19 mouse cellular contexts compared by ENCODE assay signal in the genomic region with DNA sequence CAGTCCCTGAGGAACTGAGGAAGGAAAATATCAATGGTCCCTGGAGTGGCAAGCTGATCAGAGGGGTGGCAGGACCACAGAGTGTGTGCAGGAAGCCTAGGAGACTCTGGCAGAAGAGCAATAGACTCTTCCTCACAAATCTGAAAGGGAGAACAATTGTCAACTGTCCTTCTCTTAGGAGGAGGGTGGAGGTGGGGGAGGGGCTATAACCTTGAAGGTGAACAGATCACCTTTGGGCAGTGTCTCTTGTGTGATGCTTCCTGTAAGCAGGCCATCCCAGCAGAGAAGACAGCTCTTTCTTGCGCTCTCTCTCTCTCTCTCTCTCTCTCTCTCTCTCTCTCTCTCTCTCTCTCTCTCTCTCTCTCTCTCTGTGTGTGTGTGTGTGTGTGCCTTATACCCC. TPM values are rescaled to one million over a fixed set of nuclear protein-coding genes. Genes with fewer than 3 reads are reported as not detected.
DNase-seq lines count a peak whose midpoint lies in the region; ATAC-seq and TF ChIP-seq lines count a peak whose summit lies in the region.
"Had no signal": no experiment of that assay in that cellular context is flagged by ENCODE, and none has a peak within 500 bp of the region (broad histone marks: within the 10 kb centered on the region; RNA-seq: fewer than 3 reads in every experiment).

No protein-coding gene starts in this region.

- no peak for DNase-seq in cerebellum, adult 2 months
- DNase-seq in cerebellum, adult 9-10 months = no peak
- DNase-seq in hindbrain, embryonic 10.5 days (ENCODE audit: low spot score) = no peak
- DNase-seq in midbrain, postnatal 0 days (ENCODE audit: low spot score) = no peak
- no peak for DNase-seq in midbrain, embryonic 10.5 days (ENCODE audit: low spot score)
- DNase-seq in heart, embryonic 10.5 days (ENCODE audit: low spot score) = no peak
- no peak for DNase-seq in cerebellum, adult 11-12 months
- DNase-seq: adrenal gland, adult 2 months; cerebellum, postnatal 36 days; heart, postnatal 4 days; kidney, adult 11 months; kidney, postnatal 10 days; lung, postnatal 14 days; right cerebral cortex, adult 18-20 months had no signal

- H3K4me2 ChIP-seq in hindbrain, embryonic 15.5 days = no peak overlapping the region
- no peak overlapping the region for H3K4me2 ChIP-seq in midbrain, postnatal 0 days (ENCODE audit: low read depth, low read length, poor library complexity, severe bottlenecking)

- H3K36me3 ChIP-seq in hindbrain, embryonic 15.5 days = no peaks in the 10 kb centered on the region
- H3K36me3 ChIP-seq in hindbrain, embryonic 10.5 days = no peaks in the 10 kb centered on the region
- H3K36me3 ChIP-seq in midbrain, postnatal 0 days (ENCODE audit: insufficient read depth, low read length) = no peaks in the 10 kb centered on the region
- H3K36me3 ChIP-seq in midbrain, embryonic 10.5 days = no peaks in the 10 kb centered on the region
- no peaks in the 10 kb centered on the region for H3K36me3 ChIP-seq in heart, embryonic 10.5 days

- peak overlapping the region; percentile 14 for H3K27ac ChIP-seq in cerebellum, adult 2 months (ENCODE audit: insufficient read depth, low read length)
- peak overlapping the region; percentile 83 for H3K27ac ChIP-seq in hindbrain, embryonic 15.5 days (replicated peaks)
- H3K27ac ChIP-seq in hindbrain, embryonic 10.5 days = no peak overlapping the region
- H3K27ac ChIP-seq in midbrain, postnatal 0 days (ENCODE audit: low read depth, low read length) = no peak overlapping the region
- no peak overlapping the region for H3K27ac ChIP-seq in midbrain, embryonic 10.5 days (replicated peaks)
- no peak overlapping the region for H3K27ac ChIP-seq in heart, embryonic 10.5 days

- H3K9ac ChIP-seq in hindbrain, embryonic 15.5 days = no peak overlapping the region
- H3K9ac ChIP-seq in midbrain, postnatal 0 days (replicated peaks; ENCODE audit: low read length, poor library complexity, severe bottlenecking) = 0 out of 2 replicates have a peak overlapping the region, but pooled peaks have one; percentile 13

- no peak overlapping the region for H3K4me3 ChIP-seq in cerebellum, adult 2 months (replicated peaks; ENCODE audit: insufficient read depth, low read depth, low read length)
- H3K4me3 ChIP-seq in hindbrain, embryonic 15.5 days = no peak overlapping the region
- H3K4me3 ChIP-seq in hindbrain, embryonic 10.5 days = no peak overlapping the region
- no peak overlapping the region for H3K4me3 ChIP-seq in midbrain, postnatal 0 days (ENCODE audit: low read depth, low read length)
- no peak overlapping the region for H3K4me3 ChIP-seq in midbrain, embryonic 10.5 days
- no peak overlapping the region for H3K4me3 ChIP-seq in heart, embryonic 10.5 days
- H3K4me3 ChIP-seq: limb, embryonic 13.5 days; megakaryocyte, embryonic 14.5 days had no signal

- no peaks in the 10 kb centered on the region for H3K27me3 ChIP-seq in cerebellum, adult 2 months (ENCODE audit: control insufficient read depth, insufficient read depth, low read length)
- peaks cover 56% of the 10 kb centered on the region for H3K27me3 ChIP-seq in hindbrain, embryonic 15.5 days
- H3K27me3 ChIP-seq in hindbrain, embryonic 10.5 days (ENCODE audit: insufficient read depth, poor library complexity, severe bottlenecking) = peaks cover 100% of the 10 kb centered on the region
- H3K27me3 ChIP-seq in midbrain, postnatal 0 days (ENCODE audit: insufficient read depth, low read length) = peaks cover 49% of the 10 kb centered on the region
- H3K27me3 ChIP-seq in midbrain, embryonic 10.5 days (ENCODE audit: low read depth, poor library complexity, severe bottlenecking) = peaks cover 100% of the 10 kb centered on the region
- H3K27me3 ChIP-seq in heart, embryonic 10.5 days (ENCODE audit: insufficient read depth, poor library complexity, severe bottlenecking) = peaks cover 100% of the 10 kb centered on the region

- no peak for TF ChIP-seq CTCF in cerebellum, adult 2 months (IDR thresholded peaks at IDR 0.05; ENCODE audit: borderline replicate concordance, insufficient read depth, low read depth, low read length)
- no peak for TF ChIP-seq CTCF in midbrain, postnatal 0 days (IDR thresholded peaks at IDR 0.05)

- H3K4me1 ChIP-seq in cerebellum, adult 2 months (ENCODE audit: control insufficient read depth, insufficient read depth, low read length) = peaks cover 46% of the 10 kb centered on the region
- peaks cover 59% of the 10 kb centered on the region for H3K4me1 ChIP-seq in hindbrain, embryonic 15.5 days (replicated peaks)
- peaks cover 21% of the 10 kb centered on the region for H3K4me1 ChIP-seq in hindbrain, embryonic 10.5 days (replicated peaks)
- 0 out of 2 replicates have a peak, but pooled peaks cover 5% of the 10 kb centered on the region for H3K4me1 ChIP-seq in midbrain, postnatal 0 days (ENCODE audit: insufficient read depth, low read length)
- H3K4me1 ChIP-seq in midbrain, embryonic 10.5 days = peaks cover 28% of the 10 kb centered on the region
- H3K4me1 ChIP-seq in heart, embryonic 10.5 days = peaks cover 36% of the 10 kb centered on the region

- 80% methylated on average over 1 of the region's 1 CpGs for WGBS in cerebellum, adult 2 months
- WGBS in hindbrain, embryonic 15.5 days = 33% methylated on average over 1 of the region's 1 CpGs
- WGBS in hindbrain, embryonic 10.5 days = 10% methylated on average over 1 of the region's 1 CpGs
- 38% methylated on average over 1 of the region's 1 CpGs for WGBS in midbrain, postnatal 0 days
- WGBS in midbrain, embryonic 10.5 days = 0% methylated on average over 1 of the region's 1 CpGs
- WGBS in heart, embryonic 10.5 days = 13% methylated on average over 1 of the region's 1 CpGs

- no peaks in the 10 kb centered on the region for H3K9me3 ChIP-seq in hindbrain, embryonic 15.5 days
- H3K9me3 ChIP-seq in hindbrain, embryonic 10.5 days = no peaks in the 10 kb centered on the region
- H3K9me3 ChIP-seq in midbrain, postnatal 0 days (ENCODE audit: low read length) = no peaks in the 10 kb centered on the region
- no peaks in the 10 kb centered on the region for H3K9me3 ChIP-seq in midbrain, embryonic 10.5 days (replicated peaks)
- no peaks in the 10 kb centered on the region for H3K9me3 ChIP-seq in heart, embryonic 10.5 days
- H3K9me3 ChIP-seq: limb, embryonic 13.5 days; megakaryocyte, embryonic 14.5 days had no signal

- no peak for ATAC-seq in hindbrain, embryonic 15.5 days (ENCODE audit: low FRiP score, low read depth)
- ATAC-seq in midbrain, postnatal 0 days (ENCODE audit: low FRiP score) = no peak
- ATAC-seq: CD4-positive, CD25-positive, alpha-beta regulatory T cell, adult 4 months had no signal

- TF ChIP-seq POLR2A in cerebellum, adult 2 months (IDR thresholded peaks at IDR 0.05; ENCODE audit: borderline replicate concordance, insufficient read depth, low read length) = no peak

RNA-seq across cellular contexts. Expression of gene Nfix, which starts 23.6 kb away (rescaled TPM):
- polyA plus RNA-seq in cerebellum, adult 2 months (2012; rRNA removed) = 98.5 and 105 TPM in 2 replicates
- polyA plus RNA-seq in hindbrain, embryonic 15.5 days (2015; fragmentation: Nextera tagmentation; extraction: Ambion mirVana) = 71.2 and 87.6 TPM in 2 replicates
- 0.07 and 0.29 TPM in 2 replicates for polyA plus RNA-seq in hindbrain, embryonic 10.5 days (2016; fragmentation: Nextera tagmentation; extraction: Ambion mirVana)
- 40.1 and 62.5 TPM in 2 replicates for total RNA-seq in midbrain, postnatal 0 days (2014; rRNA removed)
- 41.7 and 53.7 TPM in 2 replicates for polyA plus RNA-seq in midbrain, postnatal 0 days (2015; fragmentation: Nextera tagmentation; extraction: Ambion mirVana)
- 0.49 and 1.2 TPM in 2 replicates for polyA plus RNA-seq in midbrain, embryonic 10.5 days (2016; fragmentation: Nextera tagmentation; extraction: Ambion mirVana)
- polyA plus RNA-seq in heart, embryonic 10.5 days (2016; fragmentation: Nextera tagmentation; extraction: Ambion mirVana) = 0.87 and 2.1 TPM in 2 replicates

RNA-seq across cellular contexts. Expression of gene Dand5, which starts 46.1 kb away (rescaled TPM):
- 16.1 and 16.2 TPM in 2 replicates for polyA plus RNA-seq in cerebellum, adult 2 months (2012; rRNA removed)
- polyA plus RNA-seq in hindbrain, embryonic 15.5 days (2015; fragmentation: Nextera tagmentation; extraction: Ambion mirVana) = 14.0 and 15.1 TPM in 2 replicates
- polyA plus RNA-seq in hindbrain, embryonic 10.5 days (2016; fragmentation: Nextera tagmentation; extraction: Ambion mirVana) = 3.8 and 5.5 TPM in 2 replicates
- total RNA-seq in midbrain, postnatal 0 days (2014; rRNA removed) = 7.6 and 7.7 TPM in 2 replicates
- 12.6 and 14.5 TPM in 2 replicates for polyA plus RNA-seq in midbrain, postnatal 0 days (2015; fragmentation: Nextera tagmentation; extraction: Ambion mirVana)
- 2.9 and 5.3 TPM in 2 replicates for polyA plus RNA-seq in midbrain, embryonic 10.5 days (2016; fragmentation: Nextera tagmentation; extraction: Ambion mirVana)
- polyA plus RNA-seq in heart, embryonic 10.5 days (2016; fragmentation: Nextera tagmentation; extraction: Ambion mirVana) = 5.3 TPM in 2 replicates

RNA-seq across cellular contexts. Expression of gene G430095P16Rik, which starts 53.8 kb away (rescaled TPM):
- 0.27 and 0.33 TPM in 2 replicates for polyA plus RNA-seq in cerebellum, adult 2 months (2012; rRNA removed)
- polyA plus RNA-seq in hindbrain, embryonic 15.5 days (2015; fragmentation: Nextera tagmentation; extraction: Ambion mirVana) = 1.2 and 1.7 TPM in 2 replicates
- 0.54 and 1.9 TPM in 2 replicates for polyA plus RNA-seq in hindbrain, embryonic 10.5 days (2016; fragmentation: Nextera tagmentation; extraction: Ambion mirVana)
- not detected in 2 replicates for total RNA-seq in midbrain, postnatal 0 days (2014; rRNA removed)
- polyA plus RNA-seq in midbrain, postnatal 0 days (2015; fragmentation: Nextera tagmentation; extraction: Ambion mirVana) = 0.39 and 0.71 TPM in 2 replicates
- polyA plus RNA-seq in midbrain, embryonic 10.5 days (2016; fragmentation: Nextera tagmentation; extraction: Ambion mirVana) = 1.1 and 1.4 TPM in 2 replicates
- polyA plus RNA-seq in heart, embryonic 10.5 days (2016; fragmentation: Nextera tagmentation; extraction: Ambion mirVana) = 2.1 and 3.2 TPM in 2 replicates
- total RNA-seq: layer of hippocampus, adult 8-10 months had no signal

RNA-seq across cellular contexts. Expression of gene Gadd45gip1, which starts 54.8 kb away (rescaled TPM):
- polyA plus RNA-seq in cerebellum, adult 2 months (2012; rRNA removed) = 45.3 and 45.5 TPM in 2 replicates
- 39.7 and 40.6 TPM in 2 replicates for polyA plus RNA-seq in hindbrain, embryonic 15.5 days (2015; fragmentation: Nextera tagmentation; extraction: Ambion mirVana)
- polyA plus RNA-seq in hindbrain, embryonic 10.5 days (2016; fragmentation: Nextera tagmentation; extraction: Ambion mirVana) = 43.7 and 45.8 TPM in 2 replicates
- 27.5 and 28.2 TPM in 2 replicates for total RNA-seq in midbrain, postnatal 0 days (2014; rRNA removed)
- 42.9 and 45.1 TPM in 2 replicates for polyA plus RNA-seq in midbrain, postnatal 0 days (2015; fragmentation: Nextera tagmentation; extraction: Ambion mirVana)
- 46.3 and 47.2 TPM in 2 replicates for polyA plus RNA-seq in midbrain, embryonic 10.5 days (2016; fragmentation: Nextera tagmentation; extraction: Ambion mirVana)
- polyA plus RNA-seq in heart, embryonic 10.5 days (2016; fragmentation: Nextera tagmentation; extraction: Ambion mirVana) = 57.3 and 60.5 TPM in 2 replicates

Comparison
In these comparisons a context has a peak if more than half of its experiments do, and no peak if none do; other contexts are left out.
1. H3K27ac ChIP-seq: peak in cerebellum, adult 2 months (single experiment) and hindbrain, embryonic 15.5 days (single experiment); none in hindbrain, embryonic 10.5 days (single experiment), midbrain, postnatal 0 days (single experiment), midbrain, embryonic 10.5 days (single experiment) and heart, embryonic 10.5 days (single experiment).
2. RNA of gene Nfix, which starts 23.6 kb away (polyA plus RNA-seq): 98.5 to 105 TPM in cerebellum, adult 2 months, 71.2 to 87.6 TPM in hindbrain, embryonic 15.5 days and 41.7 to 53.7 TPM in midbrain, postnatal 0 days; 0.87 to 2.1 TPM in heart, embryonic 10.5 days, 0.49 to 1.2 TPM in midbrain, embryonic 10.5 days and 0.07 to 0.29 TPM in hindbrain, embryonic 10.5 days; every median in the first group is over 10 times any median in the second.